Mouse (Mus musculus): Measurements from ENCODE around the gene Ccs. TPM values are rescaled to one million over a fixed set of nuclear protein-coding genes. Genes with fewer than 3 reads are reported as not detected.

The Ccs gene
- total and polyA plus RNA-seq, 2 experiments from 2014 or later, result 41.8 to 58.6 TPM

DNA sequence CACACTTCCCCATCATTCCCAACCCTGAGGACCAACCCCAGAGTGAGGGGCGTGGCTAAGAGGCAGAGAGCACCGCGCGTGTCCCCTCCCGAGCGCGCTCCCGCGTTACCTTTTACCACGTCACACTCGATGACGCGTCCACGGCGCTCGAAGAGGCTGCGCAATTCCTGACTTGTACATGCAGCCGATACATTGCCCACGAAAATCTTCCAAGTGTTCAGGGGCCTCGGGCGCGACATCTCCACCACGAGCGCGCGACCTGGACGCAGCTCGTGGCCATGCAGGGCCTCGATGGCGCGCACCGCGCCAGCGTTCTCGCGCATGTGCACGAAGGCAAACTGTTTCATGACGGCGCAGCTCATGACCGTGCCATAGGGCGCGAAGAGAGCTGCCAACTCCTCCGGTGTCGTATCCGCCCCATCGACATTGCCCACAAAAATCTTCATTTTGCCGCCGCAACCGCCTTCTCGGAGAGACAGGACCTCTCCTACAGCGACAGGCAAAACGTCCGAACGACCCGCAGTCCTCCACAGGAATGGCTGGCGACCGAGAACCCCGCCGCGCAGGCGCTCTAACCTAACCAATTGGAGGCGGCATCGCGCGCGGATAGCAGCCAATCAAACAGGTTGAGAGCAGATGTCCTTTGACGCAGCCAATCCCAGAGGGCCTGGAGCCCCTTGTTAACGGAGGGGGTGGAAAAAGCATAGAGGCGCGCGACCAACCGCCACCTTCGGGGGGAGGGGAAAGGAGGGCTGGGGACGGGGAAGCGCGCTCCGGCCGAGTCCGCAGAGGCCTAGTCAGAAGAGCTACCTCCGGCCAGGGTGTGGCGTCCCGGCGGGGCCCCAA lies 27.8 kb downstream of the Ccs start, which contains the start of the genes Gm21992 and Rbm14:
Gm21992 (minus strand) TSS at position 550 of the 846 bp plus-strand sequence.
Rbm14 (minus strand) TSS at position 572 of the 846 bp plus-strand sequence.
- no peaks in the 10 kb centered on the region for H3K36me3 ChIP-seq (replicated peaks; ENCODE audit: control insufficient read depth, insufficient read depth, low read length)
- peak; percentile 99 for DNase-seq (ENCODE audit: low spot score)
- no peaks in the 10 kb centered on the region for H3K27me3 ChIP-seq (ENCODE audit: control insufficient read depth, insufficient read depth, low read length)
- no peaks in the 10 kb centered on the region for H3K9me3 ChIP-seq (replicated peaks; ENCODE audit: control insufficient read depth, low read length)
- peak within 1 kb of the TSS; percentile 70 for H3K9ac ChIP-seq (replicated peaks; ENCODE audit: low read depth, low read length)
- H3K4me1 ChIP-seq (ENCODE audit: control insufficient read depth, insufficient read depth), result peaks cover 18% of the 10 kb centered on the region; the same call in 1 of the 2 replicates
- no peak for TF ChIP-seq CTCF (IDR thresholded peaks at IDR 0.05; ENCODE audit: low read depth)
- peak; percentile 24; the same call in 1 of the 2 replicates for TF ChIP-seq EP300 (IDR thresholded peaks at IDR 0.05; ENCODE audit: low read depth)
- H3K4me3 ChIP-seq (ENCODE audit: low read depth, low read length), result peak within 1 kb of the TSS; percentile 77
- H3K4me2 ChIP-seq (ENCODE audit: low read depth, low read length), result peak within 1 kb of the TSS; percentile 99
- ATAC-seq (ENCODE audit: insufficient read depth, low read depth), result peak; percentile 98
- WGBS, result under 1% methylated on average over 83 of the region's 83 CpGs
- peak within 1 kb of the TSS; percentile 93 for H3K27ac ChIP-seq (ENCODE audit: low read depth)

DNA sequence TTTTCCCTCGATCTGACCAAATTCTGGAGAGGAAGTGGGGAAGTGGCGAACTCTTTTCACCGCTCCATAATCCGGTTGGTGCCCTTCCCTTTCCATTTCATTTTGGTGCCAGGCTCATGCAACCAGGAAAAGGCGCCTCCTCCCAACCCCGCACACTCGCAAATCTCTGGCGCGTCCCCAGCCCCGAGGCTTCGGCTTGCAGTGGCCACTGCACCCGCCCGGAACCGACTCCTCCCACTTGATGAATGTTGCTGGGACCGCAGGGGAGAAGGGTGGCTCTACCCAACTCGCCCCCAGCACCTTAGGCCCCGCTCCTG lies 28.4 kb downstream of the Ccs start:
- no peaks in the 10 kb centered on the region for H3K27me3 ChIP-seq (ENCODE audit: control insufficient read depth, insufficient read depth, low read length)
- WGBS, result 0% methylated on average over 17 of the region's 17 CpGs
- DNase-seq (ENCODE audit: low spot score), result no peak

DNA sequence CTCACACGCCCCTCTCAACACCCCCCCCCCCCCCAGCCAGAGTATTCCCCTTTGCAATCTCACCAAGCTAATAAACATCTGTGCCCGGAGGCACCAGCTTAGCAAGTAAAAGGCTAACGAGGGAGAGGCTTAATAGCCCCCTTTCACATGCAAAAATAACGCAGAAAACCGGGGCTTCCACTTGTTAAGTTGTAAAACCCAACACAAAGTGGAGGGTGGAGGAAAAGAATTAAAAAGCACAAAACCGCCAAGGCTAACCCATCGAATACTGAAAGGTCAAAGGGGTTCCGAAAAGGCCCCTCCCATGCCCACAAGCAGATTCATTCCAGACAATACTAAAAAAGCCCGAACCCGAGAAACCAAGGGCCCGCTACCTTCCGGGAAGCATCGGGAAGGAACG lies 28.8 kb downstream of the Ccs start:
- no peak for ATAC-seq (ENCODE audit: insufficient read depth, low read depth)
- H3K36me3 ChIP-seq (replicated peaks; ENCODE audit: control insufficient read depth, insufficient read depth, low read length), result no peaks in the 10 kb centered on the region
- DNase-seq (ENCODE audit: low spot score), result no peak
- H3K4me2 ChIP-seq (ENCODE audit: low read depth, low read length), result peak overlapping the region; percentile 99
- TF ChIP-seq CTCF (IDR thresholded peaks at IDR 0.05; ENCODE audit: low read depth) (no peak), EP300 (IDR thresholded peaks at IDR 0.05; ENCODE audit: low read depth) (no peak)
- under 1% methylated on average over 14 of the region's 14 CpGs for WGBS
- H3K4me1 ChIP-seq (ENCODE audit: control insufficient read depth, insufficient read depth), result peaks cover 18% of the 10 kb centered on the region
- no peaks in the 10 kb centered on the region for H3K9me3 ChIP-seq (replicated peaks; ENCODE audit: control insufficient read depth, low read length)
- peak overlapping the region; percentile 77 for H3K4me3 ChIP-seq (ENCODE audit: low read depth, low read length)
- H3K27ac ChIP-seq (ENCODE audit: low read depth), result peak overlapping the region; percentile 93
- no peaks in the 10 kb centered on the region for H3K27me3 ChIP-seq (ENCODE audit: control insufficient read depth, insufficient read depth, low read length)
- peak overlapping the region; percentile 70 for H3K9ac ChIP-seq (replicated peaks; ENCODE audit: low read depth, low read length)

More for the DNA sequence above, 28.4 kb downstream of the Ccs start:
- H3K9ac ChIP-seq (replicated peaks; ENCODE audit: low read depth, low read length), result peak overlapping the region; percentile 70
- peaks cover 18% of the 10 kb centered on the region; the same call in 1 of the 2 replicates for H3K4me1 ChIP-seq (ENCODE audit: control insufficient read depth, insufficient read depth)
- H3K4me2 ChIP-seq (ENCODE audit: low read depth, low read length), result peak overlapping the region; percentile 99
- ATAC-seq (ENCODE audit: insufficient read depth, low read depth), result no peak
- H3K27ac ChIP-seq (ENCODE audit: low read depth), result peak overlapping the region; percentile 93
- H3K9me3 ChIP-seq (replicated peaks; ENCODE audit: control insufficient read depth, low read length), result no peaks in the 10 kb centered on the region
- peak overlapping the region; percentile 77 for H3K4me3 ChIP-seq (ENCODE audit: low read depth, low read length)
- no peaks in the 10 kb centered on the region for H3K36me3 ChIP-seq (replicated peaks; ENCODE audit: control insufficient read depth, insufficient read depth, low read length)
- TF ChIP-seq EP300 (IDR thresholded peaks at IDR 0.05; ENCODE audit: low read depth), result no peak
- TF ChIP-seq CTCF (IDR thresholded peaks at IDR 0.05; ENCODE audit: low read depth), result no peak

DNA sequence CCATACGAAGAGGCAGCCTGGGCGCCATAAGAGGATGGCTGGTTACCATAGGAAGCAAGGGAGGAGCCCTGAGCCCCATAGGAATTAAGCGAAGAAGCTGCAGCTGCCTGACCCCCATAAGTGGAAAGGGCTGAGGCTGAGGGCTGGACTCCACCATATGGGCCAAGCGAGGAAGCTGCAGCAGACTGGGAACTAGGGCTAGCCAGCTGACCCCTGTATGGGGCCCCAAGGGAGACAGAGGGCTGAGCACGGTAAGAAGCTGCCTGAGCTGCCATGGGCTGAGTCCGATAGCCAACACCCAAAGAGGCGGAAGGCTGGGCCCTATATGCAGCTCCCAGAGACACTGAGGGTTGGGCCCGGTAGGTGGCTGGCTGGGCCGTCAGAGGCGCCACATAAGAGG lies 35.8 kb downstream of the Ccs start:
- peaks cover 54% of the 10 kb centered on the region for H3K36me3 ChIP-seq (replicated peaks; ENCODE audit: control insufficient read depth, insufficient read depth, low read length)
- DNase-seq (ENCODE audit: low spot score) (no peak), ATAC-seq (ENCODE audit: insufficient read depth, low read depth) (no peak)
- H3K9me3 ChIP-seq (replicated peaks; ENCODE audit: control insufficient read depth, low read length), result no peaks in the 10 kb centered on the region
- no peak overlapping the region for H3K4me3 ChIP-seq (ENCODE audit: low read depth, low read length)
- 85% methylated on average over 10 of the region's 10 CpGs for WGBS
- H3K27ac ChIP-seq (ENCODE audit: low read depth), result no peak overlapping the region
- no peak for TF ChIP-seq CTCF (IDR thresholded peaks at IDR 0.05; ENCODE audit: low read depth)
- peaks cover 6% of the 10 kb centered on the region for H3K4me1 ChIP-seq (ENCODE audit: control insufficient read depth, insufficient read depth)
- H3K9ac ChIP-seq (replicated peaks; ENCODE audit: low read depth, low read length), result no peak overlapping the region
- no peak overlapping the region for H3K4me2 ChIP-seq (ENCODE audit: low read depth, low read length)
- H3K27me3 ChIP-seq (ENCODE audit: control insufficient read depth, insufficient read depth, low read length), result no peaks in the 10 kb centered on the region

DNA sequence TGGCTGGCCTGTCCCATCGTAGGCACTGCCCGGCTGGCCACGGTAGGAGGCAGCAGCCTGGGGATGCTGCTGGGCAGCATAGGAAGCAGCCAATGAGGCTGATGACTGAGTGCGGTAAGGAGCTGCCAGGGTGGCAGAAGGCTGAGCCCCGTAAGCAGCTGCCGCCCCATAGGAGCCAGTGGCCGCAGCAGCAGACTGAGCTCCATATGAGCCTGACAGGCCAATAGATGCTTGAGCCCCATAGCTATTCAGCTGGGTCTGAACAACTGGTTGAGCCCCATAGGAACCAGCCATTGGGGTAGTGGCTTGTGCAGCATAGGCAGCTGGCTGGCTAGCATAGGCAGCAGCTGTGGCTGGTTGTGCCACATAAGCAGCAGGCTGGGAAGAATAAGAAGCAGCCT lies 36.4 kb downstream of the Ccs start:
- peaks cover 58% of the 10 kb centered on the region for H3K36me3 ChIP-seq (replicated peaks; ENCODE audit: control insufficient read depth, insufficient read depth, low read length)
- no peak overlapping the region for H3K27ac ChIP-seq (ENCODE audit: low read depth)
- H3K9ac ChIP-seq (replicated peaks; ENCODE audit: low read depth, low read length), result no peak overlapping the region
- DNase-seq (ENCODE audit: low spot score) (no peak), ATAC-seq (ENCODE audit: insufficient read depth, low read depth) (no peak)
- WGBS, result 93% methylated on average over 7 of the region's 7 CpGs
- TF ChIP-seq EP300 (IDR thresholded peaks at IDR 0.05; ENCODE audit: low read depth) (no peak), CTCF (IDR thresholded peaks at IDR 0.05; ENCODE audit: low read depth) (no peak)
- peaks cover 6% of the 10 kb centered on the region for H3K4me1 ChIP-seq (ENCODE audit: control insufficient read depth, insufficient read depth)
- no peaks in the 10 kb centered on the region for H3K9me3 ChIP-seq (replicated peaks; ENCODE audit: control insufficient read depth, low read length)
- no peaks in the 10 kb centered on the region for H3K27me3 ChIP-seq (ENCODE audit: control insufficient read depth, insufficient read depth, low read length)
- H3K4me2 ChIP-seq (ENCODE audit: low read depth, low read length), result no peak overlapping the region
- H3K4me3 ChIP-seq (ENCODE audit: low read depth, low read length), result no peak overlapping the region
